In the genomic region with DNA sequence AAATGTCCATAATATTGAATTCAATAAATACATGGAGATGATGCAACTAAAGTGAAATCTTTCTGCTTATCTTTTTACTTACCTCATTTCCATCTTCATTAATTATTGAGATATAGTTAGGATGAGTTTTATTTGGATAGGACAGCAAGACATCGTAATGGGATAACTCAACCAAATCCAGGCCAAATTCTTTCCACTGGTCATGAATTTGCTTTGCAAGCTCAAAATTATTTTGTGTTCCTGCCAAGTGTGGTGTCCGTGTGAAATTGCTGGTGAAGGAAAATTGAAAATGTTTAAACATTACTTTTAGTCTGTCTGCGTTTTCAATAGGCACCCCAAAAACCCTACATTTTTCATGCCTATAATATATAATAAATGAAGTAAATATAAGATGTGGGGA, we compare ENCODE assay signal across 27 mouse cellular contexts. TPM values are rescaled to one million over a fixed set of nuclear protein-coding genes. Genes with fewer than 3 reads are reported as not detected.
"Had no signal": no experiment of that assay in that cellular context is flagged by ENCODE, and none has a peak within 500 bp of the region (broad histone marks: within the 10 kb centered on the region; RNA-seq: fewer than 3 reads in every experiment).

No protein-coding gene starts in this region.

- ATAC-seq: inflammation-experienced regulatory T-cells, adult 6 months; intestine, embryonic 16.5 days; liver, embryonic 12.5 days had no signal

- H3K27me3 ChIP-seq: limb, embryonic 13.5 days; liver, embryonic 12.5 days; liver, embryonic 15.5 days had no signal

- H3K36me3 ChIP-seq: limb, embryonic 10.5 days; limb, embryonic 13.5 days; liver, embryonic 12.5 days; liver, embryonic 15.5 days had no signal

- H3K27ac ChIP-seq: layer of hippocampus, adult 2 months; limb, embryonic 10.5 days; limb, embryonic 13.5 days; liver, embryonic 12.5 days; liver, embryonic 15.5 days; stomach, postnatal 0 days had no signal

- H3K4me2 ChIP-seq: limb, embryonic 13.5 days; liver, embryonic 12.5 days; liver, embryonic 15.5 days; midbrain, embryonic 11.5 days had no signal

- H3K9me3 ChIP-seq: limb, embryonic 10.5 days; limb, embryonic 13.5 days; liver, embryonic 12.5 days; liver, embryonic 15.5 days had no signal

- H3K4me3 ChIP-seq: layer of hippocampus, adult 2 months; limb, embryonic 10.5 days; limb, embryonic 13.5 days; liver, embryonic 12.5 days; liver, embryonic 15.5 days had no signal

- H3K4me1 ChIP-seq: limb, embryonic 13.5 days; liver, embryonic 12.5 days; liver, embryonic 15.5 days had no signal

- DNase-seq: layer of hippocampus, adult 9-11 months; liver; lung, adult 2 months; lung, postnatal 14 days; lung, postnatal 4 days; midbrain, embryonic 14.5 days; right cerebral cortex, adult 18-20 months; right cerebral cortex, postnatal 14 days; right cerebral cortex, postnatal 4 days; thymus, adult 2 months; thymus, postnatal 14 days; thymus, postnatal 4 days had no signal

- H3K9ac ChIP-seq: limb, embryonic 13.5 days; liver, embryonic 12.5 days; liver, embryonic 15.5 days had no signal

RNA-seq across cellular contexts. Expression of gene Folh1, which starts 4.1 kb away (rescaled TPM):
- polyA plus RNA-seq: inflammation-experienced regulatory T-cells, adult 6 months; limb, embryonic 10.5 days; liver, embryonic 12.5 days; midbrain, embryonic 11.5 days; stomach, embryonic 14.5 days had no signal

RNA-seq across cellular contexts. Expression of gene Vmn2r77, which starts 23.2 kb away (rescaled TPM):
- polyA plus RNA-seq: inflammation-experienced regulatory T-cells, adult 6 months; intestine, embryonic 16.5 days; large intestine, adult 2 months; limb, embryonic 10.5 days; limb, embryonic 13.5 days; liver, embryonic 12.5 days; liver, embryonic 15.5 days; lung, adult 2 months; lung, embryonic 16.5 days; midbrain, embryonic 11.5 days; midbrain, embryonic 14.5 days; midbrain, postnatal 0 days; neural tube, embryonic 11.5 days; neural tube, embryonic 14.5 days; stomach, embryonic 14.5 days; stomach, postnatal 0 days; thymus, adult 2 months had no signal
